8 mouse cellular contexts compared by ENCODE assay signal in the genomic region with DNA sequence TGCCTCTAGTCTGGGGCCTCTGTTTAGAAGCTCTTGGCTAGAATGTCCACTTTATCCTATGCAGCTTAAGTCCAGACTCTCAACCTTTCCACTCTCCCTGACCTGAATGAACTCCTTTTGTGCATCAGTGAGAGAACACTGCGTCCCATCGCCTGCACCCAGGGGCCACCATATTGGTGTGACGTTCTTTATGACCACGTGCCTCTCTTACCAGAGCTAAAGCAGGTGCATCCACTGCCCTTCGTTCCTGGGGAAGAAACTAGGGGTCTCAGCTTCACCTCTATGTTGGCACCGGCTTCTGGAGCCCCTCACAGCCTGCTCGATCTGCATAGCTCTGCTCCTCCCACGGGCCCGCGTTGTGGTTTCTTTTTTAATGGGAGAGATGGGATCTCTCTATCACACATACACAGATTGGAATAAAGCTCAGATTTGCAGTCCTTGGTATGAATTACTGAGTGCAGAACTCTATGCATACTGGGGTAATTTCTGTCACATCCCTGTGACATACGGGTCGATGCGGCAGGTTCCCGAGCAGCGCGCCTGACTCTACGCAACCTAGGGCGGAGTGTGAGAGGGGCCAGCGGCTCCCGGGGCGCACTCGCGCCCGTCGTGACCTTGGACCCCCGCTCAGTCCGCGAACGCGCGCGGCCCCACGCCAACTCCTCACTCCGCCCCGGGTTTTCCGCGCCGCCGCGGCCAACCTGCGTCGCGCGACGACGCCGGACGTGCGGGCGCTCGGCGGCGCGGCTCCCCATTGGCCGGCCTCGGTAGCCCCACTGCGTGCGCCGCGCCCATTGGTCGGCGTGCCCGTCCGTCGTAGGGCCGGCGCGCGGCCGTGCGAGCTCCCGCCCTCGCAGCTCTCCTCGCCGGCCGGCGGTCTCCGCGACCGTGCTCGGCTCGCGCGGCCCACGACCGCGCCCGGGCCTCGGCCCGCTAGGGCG. TPM values are rescaled to one million over a fixed set of nuclear protein-coding genes. Genes with fewer than 3 reads are reported as not detected.
DNase-seq lines count a peak whose midpoint lies in the region; ATAC-seq and TF ChIP-seq lines count a peak whose summit lies in the region.

A gene (plus strand): TSS at position 831 of the 941 bp plus-strand sequence.

- peak within 1 kb of the TSS; percentile 93 for H3K9ac ChIP-seq in forebrain, postnatal 0 days
- H3K9ac ChIP-seq in lung, embryonic 16.5 days (ENCODE audit: low read length), result peak within 1 kb of the TSS; percentile 96

- H3K27ac ChIP-seq in forebrain, postnatal 0 days (ENCODE audit: low read depth, low read length), result peak within 1 kb of the TSS; percentile 97
- peak within 1 kb of the TSS; percentile 86 for H3K27ac ChIP-seq in lung, embryonic 16.5 days (ENCODE audit: low read length)

- peak; percentile 99 for DNase-seq in G1E (ENCODE audit: low spot score)
- peak; percentile 89 to 98 for DNase-seq in cerebellum, adult 18-20 months
- DNase-seq in forebrain, postnatal 0 days, result peak; percentile 98
- peak; percentile 94 for DNase-seq in heart, postnatal 4 days
- peak; percentile 45 for DNase-seq in layer of hippocampus, adult 9-10 months (ENCODE audit: low spot score)
- peak; percentile 65 for DNase-seq in ovary, postnatal 10 days (ENCODE audit: low spot score)
- peak; percentile 81 to 91 for DNase-seq in thymus, postnatal 10 days (ENCODE audit: low spot score in 2 of 2)

- H3K9me3 ChIP-seq in G1E (replicated peaks), result no peaks in the 10 kb centered on the region
- no peaks in the 10 kb centered on the region for H3K9me3 ChIP-seq in forebrain, postnatal 0 days (ENCODE audit: low read length)
- no peaks in the 10 kb centered on the region for H3K9me3 ChIP-seq in lung, embryonic 16.5 days (ENCODE audit: control insufficient read depth, low read length)

- peaks cover 48% of the 10 kb centered on the region for H3K4me1 ChIP-seq in G1E (ENCODE audit: insufficient read depth, low read depth, low read length)
- peaks cover 20% of the 10 kb centered on the region for H3K4me1 ChIP-seq in forebrain, postnatal 0 days (ENCODE audit: insufficient read depth)
- peaks cover 10% of the 10 kb centered on the region for H3K4me1 ChIP-seq in lung, embryonic 16.5 days (replicated peaks; ENCODE audit: control insufficient read depth, insufficient read depth, low read length)

- H3K4me2 ChIP-seq in forebrain, postnatal 0 days (ENCODE audit: low read depth), result peak within 1 kb of the TSS; percentile 92
- peak within 1 kb of the TSS; percentile 93 for H3K4me2 ChIP-seq in lung, embryonic 16.5 days (ENCODE audit: low read depth, low read length)

- H3K4me3 ChIP-seq in G1E (ENCODE audit: low read depth, low read length), result peak within 1 kb of the TSS; percentile 99
- peak within 1 kb of the TSS; percentile 88 for H3K4me3 ChIP-seq in forebrain, postnatal 0 days (ENCODE audit: low read depth, low read length)
- peak within 1 kb of the TSS; percentile 94 for H3K4me3 ChIP-seq in lung, embryonic 16.5 days (ENCODE audit: low read length)

- 2% methylated on average over 90 of the region's 91 CpGs for WGBS in forebrain, postnatal 0 days
- WGBS in lung, embryonic 16.5 days, result under 1% methylated on average over 61 of the region's 91 CpGs

- peak; percentile 88 for ATAC-seq in G1E (ENCODE audit: extremely low read depth, insufficient number of reproducible peaks, low FRiP score, poor library complexity, severe bottlenecking)
- ATAC-seq in forebrain, postnatal 0 days, result peak; percentile 98
- ATAC-seq in lung, embryonic 16.5 days (ENCODE audit: low read depth), result peak; percentile 99

- H3K36me3 ChIP-seq in G1E (replicated peaks), result peaks cover 63% of the 10 kb centered on the region
- peaks cover 27% of the 10 kb centered on the region for H3K36me3 ChIP-seq in forebrain, postnatal 0 days (ENCODE audit: insufficient read depth)
- peaks cover 12% of the 10 kb centered on the region for H3K36me3 ChIP-seq in lung, embryonic 16.5 days (ENCODE audit: control insufficient read depth, insufficient read depth, low read length)

- no peak for TF ChIP-seq CTCF in G1E (IDR thresholded peaks at IDR 0.05; ENCODE audit: low read depth, low read length)
- no peak for TF ChIP-seq CTCF in forebrain, postnatal 0 days (IDR thresholded peaks at IDR 0.05; ENCODE audit: low read depth)

- no peaks in the 10 kb centered on the region for H3K27me3 ChIP-seq in G1E (ENCODE audit: insufficient read depth, low read length)
- H3K27me3 ChIP-seq in forebrain, postnatal 0 days (ENCODE audit: insufficient read depth, low read length), result no peaks in the 10 kb centered on the region
- no peaks in the 10 kb centered on the region for H3K27me3 ChIP-seq in lung, embryonic 16.5 days (ENCODE audit: control insufficient read depth, insufficient read depth, low read depth, low read length)

RNA-seq across cellular contexts. Expression of the gene that starts here (rescaled TPM):
- total RNA-seq in G1E (2014; fragmentation: Nextera tagmentation), result 45.8 and 46.4 TPM in 2 replicates
- 25.3 and 28.6 TPM in 2 replicates for total RNA-seq in G1E (2017)
- 37.8 and 40.1 TPM in 2 replicates for polyA plus RNA-seq in G1E (2012)
- total RNA-seq in forebrain, postnatal 0 days (2014; rRNA removed), result 62.9 and 73.1 TPM in 2 replicates
- polyA plus RNA-seq in forebrain, postnatal 0 days (2015; fragmentation: Nextera tagmentation; extraction: Ambion mirVana), result 14.2 and 16.5 TPM in 2 replicates
- total RNA-seq in heart, postnatal 4 days (2021), result 10 to 100 TPM; 30.3 to 34.5 TPM
- 6.2 and 6.5 TPM in 2 replicates for polyA plus RNA-seq in lung, embryonic 16.5 days (2015; fragmentation: Nextera tagmentation; extraction: Ambion mirVana)

Comparison
In these comparisons a context has a peak if more than half of its experiments do, and no peak if none do; other contexts are left out.
1. Peak in every context shown above with its lines: DNase-seq, ATAC-seq, H3K4me3 ChIP-seq and H3K27ac ChIP-seq.
2. DNase-seq: peak in every context shown above with its lines; median percentile 99 in G1E; 98 in forebrain, postnatal 0 days; 94 in heart, postnatal 4 days; 94 in cerebellum, adult 18-20 months; 86 in thymus, postnatal 10 days; 65 in ovary, postnatal 10 days; 45 in layer of hippocampus, adult 9-10 months.